Mouse (Mus musculus) adipocyte (in vitro differentiated cells): ENCODE data around the gene Serpina3c.

ENCODE experiments used
- DNase-seq: peaks from one replicate; pipeline ENCODE4 v3.0.0-alpha.2; 2016; ENCODE audit warnings: low spot score

Gene Serpina3c

DNA sequence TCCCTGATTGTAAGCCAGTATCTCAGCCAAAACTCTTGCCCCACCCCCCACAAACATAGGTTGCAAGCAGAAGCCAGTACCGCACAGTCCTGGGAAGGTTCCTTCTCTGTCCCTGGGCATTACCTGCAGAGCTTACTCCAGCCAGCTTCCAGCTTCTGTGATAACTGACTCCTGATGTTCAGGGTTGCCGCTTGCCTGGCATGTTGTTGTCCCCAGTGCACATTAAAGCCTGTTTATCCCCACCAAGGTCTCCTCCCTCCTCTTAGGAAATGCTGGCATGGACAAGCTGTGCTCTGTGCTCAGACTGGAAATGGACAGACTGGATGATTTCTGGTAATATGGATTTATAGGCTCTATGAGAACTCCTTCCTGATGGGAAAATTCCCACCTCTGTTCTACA, at the start of gene Serpina3c:
TSS of gene Serpina3c (minus strand) at position 215 of the 400 bp plus-strand sequence.
- peak; percentile 54 for DNase-seq

DNA sequence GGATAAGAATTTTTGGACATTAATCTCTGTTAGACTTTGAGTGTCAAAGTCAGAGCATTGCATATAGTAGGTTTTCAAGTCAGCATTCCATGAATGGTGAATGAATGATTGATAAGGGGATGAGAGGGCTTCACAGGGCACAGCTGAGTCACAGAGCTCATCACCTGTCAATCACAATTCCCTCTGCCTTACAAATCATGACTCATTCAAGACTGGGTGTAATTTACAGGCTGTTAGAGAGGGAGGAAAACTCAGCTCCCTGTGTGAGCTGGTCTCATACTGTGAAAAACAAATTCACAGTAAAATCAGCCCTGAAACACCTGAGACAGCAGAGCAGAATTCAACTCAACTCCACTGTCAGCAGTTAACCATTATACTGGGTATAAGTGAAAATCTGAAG, 37.2 kb upstream of the Serpina3c start:
- DNase-seq, result no peak

DNA sequence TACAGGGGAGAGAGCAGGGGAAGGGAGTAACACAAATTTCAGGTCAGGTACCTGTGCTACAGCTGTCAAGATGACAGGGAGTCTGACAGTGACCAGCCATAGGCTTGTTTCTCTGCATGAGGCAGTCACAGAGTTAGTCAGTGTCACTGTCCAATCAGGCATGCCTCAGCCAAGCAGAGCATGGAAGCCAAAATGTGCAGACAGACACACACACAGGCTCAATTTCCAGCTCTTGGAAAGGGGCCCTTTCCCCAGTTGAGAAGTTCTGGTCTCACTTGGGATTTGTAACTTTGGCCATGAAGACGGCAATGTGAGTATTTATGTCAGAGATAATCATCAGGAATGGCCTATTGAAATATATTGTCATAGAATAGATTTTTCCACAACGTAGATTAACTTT, 35.6 kb upstream of the Serpina3c start:
- no peak for DNase-seq

DNA sequence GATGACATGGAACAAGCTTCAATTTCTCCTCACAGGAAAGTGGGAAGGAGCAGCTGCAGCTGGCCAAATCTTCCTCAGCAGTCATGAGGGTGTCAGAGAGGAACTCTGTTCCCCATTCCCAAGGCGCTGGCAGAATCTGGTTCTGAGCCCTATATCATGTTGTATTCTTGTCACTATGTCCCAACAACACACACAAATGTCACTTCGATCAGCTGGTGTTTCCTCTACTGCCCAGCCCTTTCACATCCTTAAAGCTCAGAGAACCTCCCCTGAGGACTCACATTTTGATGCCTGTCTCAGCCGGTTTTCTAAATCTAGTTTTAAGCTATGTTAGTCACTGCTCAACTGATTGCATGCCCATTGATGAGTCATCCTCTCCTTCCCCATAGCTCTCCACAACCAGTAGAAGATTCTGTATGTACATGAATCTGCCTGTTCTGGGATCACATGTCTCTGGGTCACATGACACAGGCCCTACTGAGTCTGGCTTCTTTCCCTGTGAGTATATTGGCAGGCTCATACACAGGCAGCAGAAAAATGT, 32.4 kb upstream of the Serpina3c start:
- peak; percentile 70 for DNase-seq

DNA sequence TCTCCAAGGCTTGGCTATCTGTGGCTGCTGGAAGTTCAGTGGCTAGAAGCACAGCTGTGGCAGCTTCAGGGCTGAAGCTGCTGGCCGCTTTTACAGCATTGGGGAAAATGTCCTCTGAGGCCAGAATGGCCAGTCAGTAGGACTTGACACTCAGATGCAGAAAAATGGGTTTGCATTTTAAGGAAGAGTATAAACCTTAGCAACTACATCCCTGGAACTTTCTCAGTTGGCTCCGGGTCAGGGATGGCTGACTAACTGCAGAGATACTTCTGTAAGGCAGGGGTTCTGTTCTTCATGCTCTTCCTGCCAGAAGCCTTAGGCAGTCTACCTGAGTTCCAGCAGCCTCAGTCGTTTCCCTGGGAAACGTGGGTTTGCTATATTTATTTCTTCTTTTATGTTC, 31.4 kb upstream of the Serpina3c start:
- DNase-seq, result no peak

DNA sequence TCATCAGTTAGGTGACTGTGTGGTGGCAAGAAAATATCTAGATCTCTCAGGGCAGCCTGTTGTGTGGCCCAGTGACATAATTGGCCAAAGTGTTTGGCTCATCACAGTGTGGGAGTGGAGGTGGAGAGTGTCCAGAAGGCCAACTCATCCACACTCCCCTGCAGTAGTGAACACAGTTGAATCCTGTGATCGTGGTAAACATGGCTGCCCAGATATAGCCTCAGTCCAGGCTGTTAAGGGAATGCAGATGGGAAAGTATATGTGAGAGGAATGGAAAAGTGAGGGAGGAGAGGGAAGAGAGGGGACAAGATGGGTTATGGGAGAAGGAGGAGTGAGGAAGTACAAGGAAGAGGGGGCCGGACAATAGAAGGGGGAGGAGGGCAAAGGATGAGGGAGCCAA, 25.3 kb upstream of the Serpina3c start:
- DNase-seq, result no peak

DNA sequence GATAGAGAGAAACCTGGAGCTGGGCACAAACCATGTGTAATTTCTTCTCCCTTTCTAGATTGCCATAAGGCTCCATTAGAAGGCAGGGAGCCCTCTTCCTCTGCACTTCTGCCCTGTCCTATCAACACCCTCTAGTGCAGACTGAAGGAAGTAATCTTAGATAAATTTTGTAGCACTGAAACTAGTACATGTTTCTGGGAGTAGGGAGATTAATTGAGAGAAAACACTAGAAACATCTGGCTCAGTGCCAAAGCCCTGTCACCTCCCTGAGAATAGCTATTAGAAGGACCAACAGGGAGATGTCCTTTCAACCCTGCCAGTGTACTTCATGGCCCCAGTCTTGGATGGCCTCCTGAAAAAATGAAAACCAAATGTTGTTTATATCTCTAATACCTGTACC, 24.9 kb upstream of the Serpina3c start:
- DNase-seq, result peak; percentile 11

DNA sequence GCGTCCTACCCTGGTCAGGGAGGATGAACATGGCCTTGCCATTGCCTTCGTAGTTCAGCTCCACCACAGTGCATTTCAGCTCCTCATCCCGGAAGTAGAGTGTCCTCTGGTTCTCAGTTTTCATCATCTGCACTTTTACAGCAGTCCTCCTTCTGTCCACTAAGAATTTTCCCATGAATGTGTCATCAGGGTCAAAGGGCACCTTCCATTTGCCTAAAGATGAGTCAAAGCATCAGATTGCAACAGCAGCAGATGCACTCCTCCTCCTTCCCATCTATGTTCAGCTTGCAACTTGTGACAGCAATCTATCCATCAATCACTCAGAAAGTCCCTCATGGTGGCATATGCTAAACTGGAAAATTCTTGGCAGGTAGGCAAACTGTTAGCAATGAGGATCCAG, 22.0 kb upstream of the Serpina3c start:
- DNase-seq, result no peak

DNA sequence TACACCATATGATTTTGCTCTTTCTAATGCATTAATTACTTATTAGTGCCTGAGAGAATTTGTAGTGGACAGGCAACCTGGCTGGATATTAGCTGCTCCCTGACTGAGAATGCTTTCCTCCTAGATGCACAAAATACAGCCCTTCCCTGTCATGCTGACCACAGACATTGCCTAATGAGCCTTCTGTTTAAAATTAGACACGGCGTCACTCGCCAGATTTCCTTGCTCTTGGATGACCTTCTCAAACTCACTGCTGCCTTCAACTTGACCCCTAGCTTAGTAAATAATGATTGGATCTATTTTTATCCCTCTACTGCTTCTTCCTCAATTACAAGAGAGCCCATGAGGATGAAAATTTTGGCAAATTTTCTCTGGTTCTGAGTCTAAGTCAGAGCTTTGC, 21.1 kb upstream of the Serpina3c start:
- peak; percentile 77 for DNase-seq

DNA sequence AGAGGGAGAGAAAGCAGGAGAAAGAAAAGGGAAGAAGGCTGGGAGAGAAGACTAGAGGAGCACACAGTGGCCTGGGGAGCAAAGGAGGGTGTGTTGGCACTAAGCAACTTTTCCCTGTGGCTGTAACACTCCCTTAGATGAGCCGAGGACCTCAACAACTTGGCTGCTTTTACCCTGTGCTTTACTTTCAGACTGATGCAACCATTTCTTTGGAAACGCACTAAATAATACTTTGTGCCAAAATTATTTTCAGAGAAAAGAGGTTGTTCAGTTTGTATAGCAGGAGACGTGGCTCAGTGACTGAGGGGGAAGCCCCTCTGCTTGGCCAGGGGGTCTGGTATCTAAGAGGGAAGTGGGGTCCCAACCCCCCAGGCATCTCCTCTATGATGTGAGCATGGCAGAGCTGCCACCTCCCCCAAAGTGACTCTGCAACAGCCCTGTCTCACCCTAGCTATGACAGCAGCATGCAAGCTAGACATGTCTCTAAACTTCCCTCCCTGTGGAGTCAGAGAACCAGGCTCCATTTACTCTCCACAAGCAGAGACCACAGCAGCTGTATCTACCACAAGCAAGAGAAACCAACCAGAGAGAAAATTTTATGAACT, 527 bp downstream of the Serpina3c start:
- peak; percentile 53 for DNase-seq

DNA sequence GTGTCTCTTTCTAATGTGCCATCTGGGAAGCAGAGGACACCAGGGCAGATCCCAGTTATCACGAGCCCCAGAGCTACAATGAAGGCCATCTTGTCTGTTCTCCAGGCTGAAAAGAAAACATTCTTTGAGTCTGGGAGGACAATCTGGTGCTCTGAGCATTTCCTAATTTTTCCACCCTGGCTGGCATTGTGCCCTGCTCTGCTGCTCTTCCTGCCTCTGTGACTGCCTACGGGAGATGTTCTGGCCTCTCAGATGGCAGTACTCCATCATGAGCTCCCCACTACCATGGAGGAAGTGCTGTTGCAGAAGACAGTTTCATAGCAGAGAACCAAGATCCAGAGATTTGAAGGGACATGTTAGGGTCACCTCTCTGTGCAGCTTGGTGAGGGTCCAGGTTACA, 1.7 kb downstream of the Serpina3c start:
- DNase-seq, result peak; percentile 47

DNA sequence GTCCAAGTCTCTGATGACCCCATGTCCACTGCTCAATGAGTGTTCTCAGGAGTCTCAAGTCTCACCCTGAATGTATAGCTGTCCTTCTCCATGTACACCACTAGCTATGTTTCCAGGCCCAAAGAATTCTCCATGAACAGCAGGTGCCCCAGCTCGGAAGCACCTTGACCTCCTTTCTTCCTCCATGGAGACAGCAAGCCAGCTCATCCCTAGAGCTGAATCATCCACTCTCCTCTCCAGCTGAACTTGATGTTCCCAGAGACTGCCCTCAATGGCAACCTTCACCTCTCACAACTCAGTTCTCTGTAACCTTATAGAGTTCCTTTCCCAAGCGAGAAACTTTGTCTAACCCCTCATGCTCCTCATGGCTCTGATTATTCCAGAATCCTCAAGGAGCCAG, 8.1 kb downstream of the Serpina3c start:
- DNase-seq, result no peak

DNA sequence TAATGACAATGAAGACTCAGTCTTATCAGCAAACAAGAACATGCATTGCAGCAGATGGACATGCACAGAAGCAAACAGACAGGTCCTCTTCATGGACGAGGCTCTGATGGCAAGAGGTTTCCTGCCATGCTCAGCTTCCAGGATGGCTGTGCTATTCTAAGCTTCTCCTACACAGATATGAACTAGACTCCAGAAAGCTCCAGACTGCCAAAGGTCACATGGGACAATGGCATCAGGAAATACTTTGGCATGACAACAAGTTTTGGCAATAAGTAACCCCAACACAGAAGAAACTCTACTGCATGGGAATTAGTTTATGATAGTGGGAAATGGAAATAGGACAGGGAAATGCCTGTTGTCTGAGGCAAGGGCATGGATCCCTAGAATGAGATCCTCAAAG, 10.4 kb downstream of the Serpina3c start:
- peak; percentile 27 for DNase-seq

DNA sequence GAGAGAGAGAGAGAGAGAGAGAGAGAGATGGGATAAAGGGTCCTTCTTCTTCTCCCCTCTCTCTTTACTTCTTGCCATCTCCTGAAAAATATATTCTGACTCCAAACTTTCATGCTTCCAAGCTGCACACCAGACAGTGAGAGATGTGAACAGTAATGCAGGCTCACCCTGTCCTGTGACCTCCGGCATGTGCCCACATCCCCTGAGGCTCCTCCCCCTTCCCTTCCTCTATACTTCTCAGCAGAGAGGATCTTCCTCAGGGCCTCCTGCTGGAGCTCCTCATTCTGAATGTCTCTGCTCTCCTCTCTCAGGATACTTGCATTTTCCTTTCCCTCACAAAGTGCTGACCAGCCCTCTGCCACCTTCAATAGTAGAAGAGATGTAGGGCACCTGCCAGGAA, 11.2 kb downstream of the Serpina3c start:
- DNase-seq, result no peak

DNA sequence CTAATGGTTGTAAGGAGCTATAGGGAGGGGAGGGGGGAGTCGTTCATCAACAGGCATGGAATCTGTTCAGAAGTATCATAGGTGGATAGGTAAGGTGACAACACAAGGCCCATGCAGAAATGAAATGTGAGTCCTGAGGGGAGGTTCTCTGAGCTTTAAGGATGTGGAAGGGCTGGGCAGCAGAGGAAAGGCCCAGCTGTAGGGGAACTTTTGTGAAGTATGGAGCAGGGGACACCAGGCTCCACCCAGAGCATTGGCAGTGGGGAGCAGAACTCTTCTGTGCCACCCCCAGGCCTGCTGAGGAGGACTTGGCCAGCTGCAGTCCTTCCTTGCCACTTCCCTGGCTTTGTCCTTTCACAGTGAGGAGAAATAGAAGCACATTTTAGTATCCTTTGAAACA, 12.2 kb downstream of the Serpina3c start:
- no peak for DNase-seq

DNA sequence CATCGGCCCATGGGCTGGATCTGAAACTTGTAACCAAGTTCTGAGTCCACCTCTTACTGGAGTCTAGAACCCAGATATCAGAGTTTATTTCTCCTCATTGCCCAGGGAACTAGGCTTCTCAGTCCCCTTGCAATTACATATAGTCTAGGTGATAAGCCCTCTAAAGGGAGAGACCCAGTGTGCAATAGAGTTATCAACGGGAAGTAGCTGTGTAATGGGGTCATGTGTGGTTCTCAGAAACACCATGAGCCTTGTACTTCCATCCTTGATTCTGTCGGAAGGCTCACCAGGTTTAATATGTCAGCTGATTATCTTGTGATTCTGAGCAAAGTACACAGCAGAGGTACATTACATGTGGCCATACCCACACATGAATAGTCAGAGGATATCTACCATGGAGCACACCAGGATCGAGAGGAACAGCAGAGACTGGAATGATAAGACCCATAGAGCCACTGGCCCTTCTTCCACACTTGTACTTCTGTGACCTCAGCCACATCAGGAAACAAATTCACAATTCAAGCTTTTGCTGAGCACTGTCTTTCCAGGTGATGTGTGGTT, 13.0 kb downstream of the Serpina3c start:
- no peak for DNase-seq

DNA sequence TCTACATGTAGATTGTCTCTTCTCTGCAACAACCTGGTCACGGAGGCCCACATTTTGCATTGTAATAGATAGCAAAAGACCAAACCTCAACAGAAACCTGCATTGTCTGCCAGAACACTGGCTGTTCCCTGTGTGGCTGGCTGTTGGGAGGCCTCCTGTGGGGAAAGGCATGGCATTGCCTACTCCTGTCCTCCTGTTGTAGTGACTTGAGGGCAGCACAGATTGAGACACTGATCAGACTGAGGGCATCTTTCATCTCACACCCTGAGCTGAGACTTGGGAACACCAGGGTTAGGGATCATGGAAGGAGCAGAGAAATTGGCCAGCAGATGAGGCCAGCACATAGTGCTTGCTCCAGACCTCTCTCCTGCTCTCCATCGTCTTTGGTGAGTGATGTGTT, 15.5 kb downstream of the Serpina3c start:
- no peak for DNase-seq

DNA sequence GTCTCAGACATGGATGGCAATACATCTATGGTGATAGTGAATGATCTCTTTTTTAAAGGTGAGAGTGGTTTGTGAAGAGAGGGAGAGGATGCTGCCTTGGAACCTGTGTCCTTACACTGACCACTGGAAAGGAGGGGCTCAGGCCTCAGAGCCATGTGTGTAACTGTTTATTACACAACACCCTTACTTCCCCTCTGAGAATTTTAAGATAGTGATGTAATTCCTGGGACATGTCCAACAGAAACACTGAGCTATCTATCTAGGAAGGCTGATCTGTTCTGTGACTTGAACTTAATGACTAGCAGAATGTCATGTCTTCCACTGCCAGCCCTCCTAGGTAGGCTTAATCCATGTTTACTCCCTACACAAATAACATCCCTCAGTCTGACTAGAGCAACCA, 22.6 kb downstream of the Serpina3c start:
- DNase-seq, result peak; percentile 65

DNA sequence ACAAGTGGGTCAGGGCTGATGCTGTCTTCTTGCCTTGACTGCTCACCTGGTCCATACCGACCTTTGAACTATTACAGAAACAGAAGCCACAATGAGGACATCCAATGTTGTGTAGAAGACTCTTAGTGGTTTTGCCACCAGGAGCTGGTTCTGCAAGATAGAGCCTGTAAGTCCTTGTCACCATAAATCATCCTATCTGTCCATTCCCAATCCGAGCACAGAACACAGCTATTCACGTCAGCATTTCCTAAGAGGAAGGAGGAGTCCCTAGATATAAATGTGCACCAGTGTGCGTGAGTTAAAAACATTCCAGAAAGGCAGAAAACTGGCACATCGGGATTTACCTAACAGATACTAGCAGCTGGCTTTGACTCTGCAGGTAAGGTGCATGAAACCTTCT, 26.0 kb downstream of the Serpina3c start, which contains the start of gene Serpina3b:
TSS of gene Serpina3b (plus strand) at position 301 of the 400 bp plus-strand sequence.
- DNase-seq, result no peak

DNA sequence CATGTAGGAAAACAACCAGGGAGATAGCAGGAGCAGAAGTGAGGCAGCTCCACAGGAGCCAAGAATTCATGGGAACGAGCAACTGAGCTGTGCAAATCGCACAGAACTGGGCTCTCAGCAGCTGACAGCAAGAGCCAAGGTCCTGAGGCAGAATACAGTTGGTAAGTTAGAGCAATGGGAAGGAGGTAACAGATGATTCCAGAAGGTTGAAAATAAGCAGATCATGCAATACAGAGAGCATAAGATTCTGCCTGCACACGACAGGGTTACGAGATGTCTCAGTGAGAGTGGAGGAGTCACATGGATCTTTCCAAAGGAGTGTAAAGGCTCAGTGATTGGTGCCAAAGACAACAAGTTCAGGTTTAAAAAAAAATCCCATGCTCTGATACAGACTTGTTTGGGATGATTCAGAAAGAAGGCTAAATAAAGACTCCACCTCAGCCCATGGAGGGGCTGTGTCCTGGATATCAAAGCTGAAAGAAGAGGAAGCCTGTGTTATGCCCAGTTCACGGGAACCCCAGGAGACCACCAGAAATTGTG, 28.6 kb downstream of the Serpina3c start:
- peak; percentile 79 for DNase-seq

DNA sequence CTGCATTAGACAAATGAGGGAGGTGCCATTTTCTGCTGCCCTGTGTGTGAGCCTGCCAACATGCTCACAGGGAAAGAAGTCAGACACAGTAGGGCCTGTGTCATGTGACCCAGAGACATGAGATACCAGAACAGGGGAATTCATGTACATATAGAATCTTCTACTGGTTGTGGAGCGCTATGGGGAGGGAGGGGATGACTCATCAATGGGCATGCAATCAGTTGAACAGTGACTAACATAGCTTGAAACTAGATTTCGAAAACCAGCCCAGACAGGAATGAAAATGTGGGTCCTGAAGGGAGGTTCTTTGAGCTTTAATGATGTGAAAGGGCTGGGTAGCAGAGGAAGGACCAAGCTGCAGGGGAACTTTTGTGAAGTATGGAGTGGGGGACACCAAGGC, 29.7 kb downstream of the Serpina3c start:
- peak; percentile 40 for DNase-seq

DNA sequence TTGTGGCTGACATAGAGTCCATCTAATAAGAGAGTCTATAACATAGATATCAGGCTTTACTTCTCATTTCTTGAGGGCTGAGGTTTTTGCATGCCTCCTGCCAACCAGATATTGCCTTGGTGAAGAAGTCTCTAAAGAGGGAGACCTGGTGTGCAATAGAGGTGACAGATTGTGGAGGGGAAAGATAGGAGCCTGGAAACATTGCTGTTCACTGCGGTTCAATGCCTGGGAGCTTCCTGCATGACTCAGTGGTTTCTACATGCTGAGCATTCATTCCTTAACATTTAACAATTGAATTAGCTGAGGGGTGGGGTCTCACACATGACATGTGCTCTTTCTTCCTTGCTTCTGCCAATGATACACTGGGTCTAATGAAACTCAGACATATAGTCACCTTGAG, 30.6 kb downstream of the Serpina3c start:
- DNase-seq, result no peak

DNA sequence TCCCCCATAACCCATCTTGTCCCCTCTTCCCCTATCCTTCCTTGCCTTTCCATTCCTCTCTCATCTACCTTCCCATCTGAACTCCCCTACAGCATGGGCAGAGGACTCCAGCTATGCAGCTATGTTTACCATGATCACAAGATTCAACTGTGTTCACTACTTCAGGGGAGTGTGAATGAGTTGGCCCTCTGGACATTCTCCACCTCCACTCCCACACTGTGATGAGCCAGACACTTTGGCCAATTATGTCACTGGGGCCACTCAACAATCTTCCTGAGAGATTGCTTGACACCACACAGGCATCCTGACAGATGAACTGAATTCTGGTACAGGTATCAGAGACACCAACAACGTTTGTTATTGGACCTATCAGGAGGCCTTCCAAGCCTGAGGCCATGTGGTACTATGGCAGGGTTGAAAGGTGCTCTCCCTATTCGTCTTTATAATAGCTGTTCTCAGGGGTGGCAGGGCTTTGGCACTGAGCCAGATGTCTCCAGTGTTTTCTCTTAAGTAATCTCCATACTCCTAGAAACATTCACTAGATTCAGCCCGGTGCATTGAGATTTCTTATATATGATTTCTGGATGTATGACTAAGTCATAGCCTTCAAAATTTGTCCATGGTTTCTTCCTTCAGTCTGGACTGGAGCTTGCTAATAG, 38.6 kb downstream of the Serpina3c start:
- peak; percentile 37 for DNase-seq
